Mouse (Mus musculus): ENCODE measurements around the gene Notch4. TPM values are rescaled to one million over a fixed set of nuclear protein-coding genes. Genes with fewer than 3 reads are reported as not detected.
"Not testable (repeated sequence)": the region's sequence is repeated elsewhere in the genome, so short reads cannot be mapped to it uniquely, and the experiment has no call there.

Notch4 gene
- polyA plus RNA-seq (2016; fragmentation: Nextera tagmentation; extraction: Ambion mirVana), result 11.7 and 13.6 TPM in 2 replicates

- no peak for ATAC-seq (ENCODE audit: low FRiP score, low read depth)
- no peak within 1 kb of the TSS for H3K4me3 ChIP-seq
- H3K27ac ChIP-seq (replicated peaks), result no peak within 1 kb of the TSS
- no peak within 1 kb of the TSS for H3K9ac ChIP-seq (replicated peaks)
- peaks cover 5% of the 10 kb centered on the region; the same call in 1 of the 2 replicates for H3K4me1 ChIP-seq
- H3K36me3 ChIP-seq, result no peaks in the 10 kb centered on the region
- H3K9me3 ChIP-seq, result no peaks in the 10 kb centered on the region
- 12% methylated on average over 6 of the region's 6 CpGs for WGBS
- H3K27me3 ChIP-seq, result peaks cover 9% of the 10 kb centered on the region; the same call in 1 of the 2 replicates
- no peak within 1 kb of the TSS for H3K4me2 ChIP-seq (replicated peaks)
These were observed at the start of gene Notch4 for GRCm38 (mm10) chr17:34564003-34564421. TSS of gene Notch4 (plus strand) at chr17:34564268.

- no peak overlapping the region for H3K4me2 ChIP-seq (replicated peaks)
- H3K9me3 ChIP-seq, result no peaks in the 10 kb centered on the region
- H3K9ac ChIP-seq (replicated peaks), result no peak overlapping the region
- 80% methylated on average over 2 of the region's 2 CpGs for WGBS
- H3K36me3 ChIP-seq, result no peaks in the 10 kb centered on the region
- H3K27ac ChIP-seq (replicated peaks), result no peak overlapping the region
- ATAC-seq (ENCODE audit: low FRiP score, low read depth), result no peak
- H3K27me3 ChIP-seq, result no peaks in the 10 kb centered on the region
- no peak overlapping the region for H3K4me3 ChIP-seq
- no peaks in the 10 kb centered on the region for H3K4me1 ChIP-seq
These were observed 47.6 kb upstream of the Notch4 start for GRCm38 (mm10) chr17:34516514-34516913.

GRCm38 (mm10) chr17:34517252-34517651 lies 46.8 kb upstream of the Notch4 start, which contains the start of gene Btnl6:
TSS of gene Btnl6 (minus strand) at chr17:34517352.
- H3K27me3 ChIP-seq, result no peaks in the 10 kb centered on the region
- H3K4me2 ChIP-seq (replicated peaks), result no peak within 1 kb of the TSS
- H3K4me1 ChIP-seq, result no peaks in the 10 kb centered on the region
- no peak within 1 kb of the TSS for H3K27ac ChIP-seq (replicated peaks)
- no peak within 1 kb of the TSS for H3K9ac ChIP-seq (replicated peaks)
- H3K4me3 ChIP-seq, result no peak within 1 kb of the TSS
- no peaks in the 10 kb centered on the region for H3K9me3 ChIP-seq
- WGBS, result 89% methylated on average over 4 of the region's 4 CpGs
- no peak for ATAC-seq (ENCODE audit: low FRiP score, low read depth)
- H3K36me3 ChIP-seq, result no peaks in the 10 kb centered on the region

GRCm38 (mm10) chr17:34517795-34518194 lies 46.3 kb upstream of the Notch4 start:
- Histone ChIP-seq H3K4me2 (replicated peaks) (no peak overlapping the region), H3K27me3 (no peaks in the 10 kb centered on the region), H3K4me3 (no peak overlapping the region), H3K4me1 (no peaks in the 10 kb centered on the region), H3K36me3 (no peaks in the 10 kb centered on the region), H3K9ac (replicated peaks) (no peak overlapping the region), H3K9me3 (no peaks in the 10 kb centered on the region), H3K27ac (replicated peaks) (no peak overlapping the region)
- no peak for ATAC-seq (ENCODE audit: low FRiP score, low read depth)
- 88% methylated on average over 4 of the region's 4 CpGs for WGBS

GRCm38 (mm10) chr17:34518571-34518970 lies 45.5 kb upstream of the Notch4 start:
- H3K27me3 ChIP-seq; H3K27ac ChIP-seq (replicated peaks); H3K4me3 ChIP-seq; H3K36me3 ChIP-seq; H3K9ac ChIP-seq (replicated peaks); H3K4me2 ChIP-seq (replicated peaks); ATAC-seq (ENCODE audit: low FRiP score, low read depth); H3K9me3 ChIP-seq; H3K4me1 ChIP-seq: not testable (repeated sequence)
- WGBS, result 86% methylated on average over 3 of the region's 3 CpGs

- ATAC-seq (ENCODE audit: low FRiP score, low read depth), result no peak
- Histone ChIP-seq H3K36me3 (no peaks in the 10 kb centered on the region), H3K9ac (replicated peaks) (no peak overlapping the region), H3K4me3 (no peak overlapping the region), H3K27ac (replicated peaks) (no peak overlapping the region), H3K4me2 (replicated peaks) (no peak overlapping the region), H3K9me3 (no peaks in the 10 kb centered on the region), H3K27me3 (no peaks in the 10 kb centered on the region), H3K4me1 (no peaks in the 10 kb centered on the region)
- 62% methylated on average over 1 of the region's 1 CpGs for WGBS
These were observed 45.1 kb upstream of the Notch4 start for GRCm38 (mm10) chr17:34519001-34519400.

GRCm38 (mm10) chr17:34532671-34533070 lies 31.4 kb upstream of the Notch4 start:
- no peak overlapping the region for H3K4me3 ChIP-seq
- H3K4me2 ChIP-seq (replicated peaks), result no peak overlapping the region
- no peaks in the 10 kb centered on the region for H3K27me3 ChIP-seq
- WGBS, result 78% methylated on average over 3 of the region's 3 CpGs
- H3K4me1 ChIP-seq, result no peaks in the 10 kb centered on the region
- no peaks in the 10 kb centered on the region for H3K9me3 ChIP-seq
- no peaks in the 10 kb centered on the region for H3K36me3 ChIP-seq
- no peak overlapping the region for H3K9ac ChIP-seq (replicated peaks)
- no peak for ATAC-seq (ENCODE audit: low FRiP score, low read depth)
- no peak overlapping the region for H3K27ac ChIP-seq (replicated peaks)

- 93% methylated on average over 13 of the region's 13 CpGs for WGBS
- H3K9me3 ChIP-seq; H3K9ac ChIP-seq (replicated peaks); H3K36me3 ChIP-seq; H3K4me2 ChIP-seq (replicated peaks); H3K4me3 ChIP-seq; H3K27me3 ChIP-seq; ATAC-seq (ENCODE audit: low FRiP score, low read depth); H3K27ac ChIP-seq (replicated peaks); H3K4me1 ChIP-seq: not testable (repeated sequence)
These were observed 20.5 kb upstream of the Notch4 start for GRCm38 (mm10) chr17:34543567-34543966.

- Histone ChIP-seq H3K36me3 (no peaks in the 10 kb centered on the region), H3K9ac (replicated peaks) (no peak overlapping the region), H3K9me3 (no peaks in the 10 kb centered on the region), H3K4me1 (no peaks in the 10 kb centered on the region), H3K4me3 (no peak overlapping the region), H3K27me3 (0 out of 2 replicates have a peak, but pooled peaks cover 2% of the 10 kb centered on the region), H3K27ac (replicated peaks) (no peak overlapping the region), H3K4me2 (replicated peaks) (no peak overlapping the region)
- WGBS, result 90% methylated on average over 1 of the region's 1 CpGs
- no peak for ATAC-seq (ENCODE audit: low FRiP score, low read depth)
These were observed 17.3 kb upstream of the Notch4 start for GRCm38 (mm10) chr17:34546797-34547196.

- Histone ChIP-seq H3K9me3 (no peaks in the 10 kb centered on the region), H3K27ac (replicated peaks) (no peak overlapping the region), H3K27me3 (0 out of 2 replicates have a peak, but pooled peaks cover 4% of the 10 kb centered on the region), H3K36me3 (no peaks in the 10 kb centered on the region), H3K4me3 (no peak overlapping the region), H3K9ac (replicated peaks) (no peak overlapping the region), H3K4me2 (replicated peaks) (no peak overlapping the region), H3K4me1 (no peaks in the 10 kb centered on the region)
- ATAC-seq (ENCODE audit: low FRiP score, low read depth), result no peak
- WGBS, result 89% methylated on average over 4 of the region's 4 CpGs
These were observed 16.5 kb upstream of the Notch4 start for GRCm38 (mm10) chr17:34547601-34548000.

GRCm38 (mm10) chr17:34549156-34549555 lies 14.9 kb upstream of the Notch4 start:
- Histone ChIP-seq H3K36me3 (no peaks in the 10 kb centered on the region), H3K9ac (replicated peaks) (no peak overlapping the region), H3K4me2 (replicated peaks) (no peak overlapping the region), H3K9me3 (no peaks in the 10 kb centered on the region), H3K27ac (replicated peaks) (no peak overlapping the region), H3K4me3 (no peak overlapping the region), H3K27me3 (0 out of 2 replicates have a peak, but pooled peaks cover 4% of the 10 kb centered on the region), H3K4me1 (no peaks in the 10 kb centered on the region)
- 97% methylated on average over 3 of the region's 3 CpGs for WGBS
- ATAC-seq (ENCODE audit: low FRiP score, low read depth), result no peak

GRCm38 (mm10) chr17:34549843-34550242 lies 14.2 kb upstream of the Notch4 start:
- no peaks in the 10 kb centered on the region for H3K9me3 ChIP-seq
- no peaks in the 10 kb centered on the region for H3K36me3 ChIP-seq
- 0 out of 2 replicates have a peak, but pooled peaks cover 4% of the 10 kb centered on the region for H3K27me3 ChIP-seq
- 82% methylated on average over 2 of the region's 2 CpGs for WGBS
- no peak overlapping the region for H3K27ac ChIP-seq (replicated peaks)
- no peak overlapping the region for H3K4me2 ChIP-seq (replicated peaks)
- no peak overlapping the region for H3K4me3 ChIP-seq
- no peak overlapping the region for H3K9ac ChIP-seq (replicated peaks)
- no peak for ATAC-seq (ENCODE audit: low FRiP score, low read depth)
- H3K4me1 ChIP-seq, result no peaks in the 10 kb centered on the region

- no peak overlapping the region for H3K9ac ChIP-seq (replicated peaks)
- H3K4me1 ChIP-seq, result no peaks in the 10 kb centered on the region
- H3K4me2 ChIP-seq (replicated peaks), result no peak overlapping the region
- H3K27ac ChIP-seq (replicated peaks), result no peak overlapping the region
- peaks cover 7% of the 10 kb centered on the region; the same call in 1 of the 2 replicates for H3K27me3 ChIP-seq
- ATAC-seq (ENCODE audit: low FRiP score, low read depth), result no peak
- H3K9me3 ChIP-seq, result no peaks in the 10 kb centered on the region
- WGBS, result 25% methylated on average over 5 of the region's 5 CpGs
- no peak overlapping the region for H3K4me3 ChIP-seq
- no peaks in the 10 kb centered on the region for H3K36me3 ChIP-seq
These were observed 8.6 kb upstream of the Notch4 start for GRCm38 (mm10) chr17:34555483-34555882.
